Mouse (Mus musculus): Measurements from ENCODE around the gene Gsc2.
A peak's percentile ranks its signal among the peaks of the same experiment; 100 is the strongest.

Gene Gsc2

DNA sequence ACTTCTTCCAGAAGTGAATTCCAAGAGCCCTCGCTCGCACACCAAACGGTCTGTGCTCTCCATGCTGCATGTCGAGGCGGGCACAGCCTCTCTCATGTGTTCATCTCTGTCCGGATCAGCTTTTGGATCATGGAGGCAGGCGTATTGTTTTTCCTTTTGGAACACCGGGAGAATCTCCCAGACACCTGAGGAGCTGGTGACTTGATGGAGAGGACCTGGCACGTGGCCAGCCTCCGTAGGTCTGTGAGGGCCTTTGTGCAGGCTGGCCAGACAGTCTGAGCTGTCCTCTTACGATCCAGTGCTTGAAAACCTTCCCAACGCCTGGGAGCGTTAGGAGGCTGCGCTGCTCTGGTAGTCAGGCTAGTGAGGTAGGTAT is 7.3 kb upstream of the Gsc2 start:
- no peak for DNase-seq

DNA sequence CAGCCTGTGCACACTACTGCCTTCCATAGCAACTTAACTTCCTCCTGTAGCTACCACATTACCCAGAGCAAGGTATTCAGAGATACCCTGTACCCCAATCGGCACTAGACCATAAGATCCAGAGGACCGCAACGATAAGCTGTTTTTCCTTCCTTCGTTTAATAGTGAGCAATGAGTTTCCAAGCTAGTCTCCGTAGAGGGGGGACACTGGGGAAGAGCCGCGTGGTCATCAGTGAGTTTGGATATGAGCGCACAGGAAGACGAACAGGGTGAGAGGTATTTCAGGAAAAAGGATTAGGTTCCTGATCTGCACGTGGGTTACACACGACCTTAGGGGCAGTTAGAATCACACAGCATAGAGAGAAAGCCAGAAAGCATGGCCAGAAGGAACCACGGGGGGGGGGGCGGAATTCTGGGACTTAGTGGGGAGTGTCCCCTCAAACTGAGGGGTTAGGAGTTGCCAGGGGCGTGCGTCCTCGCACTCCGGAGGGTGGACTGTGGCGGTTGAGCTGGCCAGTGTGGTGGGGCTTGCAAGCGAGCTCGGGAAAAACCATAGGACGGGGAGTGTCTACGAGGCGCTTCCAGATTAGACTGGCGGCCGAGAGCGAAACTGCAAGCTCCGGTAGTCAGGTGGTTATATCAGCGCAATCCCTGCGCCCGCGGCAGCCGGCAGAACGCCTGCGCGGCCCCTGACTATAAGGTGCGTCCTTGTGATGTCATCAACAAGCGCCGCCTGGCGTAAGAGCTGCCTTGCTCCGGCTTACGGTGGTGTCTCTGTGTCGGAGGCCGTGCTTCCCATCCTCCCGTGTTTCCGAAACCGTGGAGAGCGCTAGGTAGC is 6.7 kb upstream of the Gsc2 start:
- DNase-seq, result peak; percentile 94 to 95

DNA sequence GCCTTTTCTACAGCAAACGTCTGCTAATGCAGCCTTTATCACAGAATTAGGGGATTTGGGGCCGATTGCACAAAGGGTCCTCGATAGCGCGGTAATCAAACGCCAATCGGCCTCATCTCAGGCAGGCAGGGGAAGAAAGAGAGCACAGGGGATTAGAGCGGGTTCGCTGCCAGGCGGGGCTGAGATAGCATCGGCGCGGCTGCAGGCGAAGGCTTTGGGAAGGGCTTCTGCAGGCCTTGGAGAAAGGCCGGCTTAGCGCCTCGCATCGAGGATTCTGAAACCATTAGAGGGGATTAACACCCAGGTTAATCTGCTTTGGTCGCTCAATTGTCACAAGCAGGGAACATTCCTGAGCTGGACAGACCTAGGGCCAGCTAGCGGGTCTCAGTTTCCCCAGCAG is 5.7 kb upstream of the Gsc2 start:
- no peak for DNase-seq

DNA sequence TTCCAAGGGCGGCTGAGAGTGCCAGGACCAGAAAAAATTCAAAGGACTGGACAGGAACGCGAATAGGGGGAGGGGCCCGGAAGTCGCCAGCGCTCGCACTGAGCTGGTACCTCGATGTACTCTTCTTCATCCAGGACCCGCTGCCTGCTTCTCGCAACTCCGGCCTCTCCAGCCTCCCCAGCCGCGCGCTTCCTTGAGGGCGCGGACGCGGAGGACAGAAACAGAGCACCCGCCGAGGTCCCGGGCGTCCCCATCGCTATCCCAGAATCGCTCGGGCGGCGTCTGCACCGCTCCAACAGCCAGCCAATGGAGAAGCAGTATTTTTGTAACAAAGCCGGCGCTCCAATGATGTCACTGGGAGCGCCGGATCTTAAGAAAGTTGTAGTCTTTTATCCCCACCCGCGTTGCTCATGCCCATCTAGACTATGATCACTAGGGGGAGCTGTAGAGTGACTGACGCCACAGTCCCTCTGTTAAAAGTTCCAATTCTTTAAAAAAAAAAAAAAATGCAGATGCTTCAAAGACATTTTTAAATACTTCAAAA is 3.7 kb downstream of the Gsc2 start, which contains the start of gene Ess2:
Gene Ess2 (minus strand): TSS at position 297 of the 544 bp plus-strand sequence.
- peak; percentile 88 to 90 for DNase-seq

DNA sequence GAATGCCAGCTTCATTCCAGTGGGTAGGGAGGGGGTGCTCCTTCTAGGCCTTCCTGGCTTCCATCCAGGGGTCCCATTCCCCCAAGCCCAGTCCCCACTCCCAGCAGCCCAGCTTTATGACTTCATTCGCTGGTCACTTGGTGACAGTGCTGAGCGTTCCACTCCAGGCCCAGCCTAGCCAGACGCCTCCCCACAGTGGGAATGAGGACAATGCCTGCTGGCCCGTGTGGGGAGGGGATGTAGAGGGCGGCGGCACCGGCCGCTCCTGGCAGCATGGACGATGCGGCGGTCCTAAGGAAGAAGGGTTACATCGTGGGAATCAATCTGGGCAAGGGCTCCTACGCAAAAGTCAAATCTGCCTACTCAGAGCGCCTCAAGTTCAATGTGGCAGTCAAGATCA is 16.4 kb downstream of the Gsc2 start, which contains the start of the genes Dgcr2 and Tssk2:
Gene Dgcr2 (minus strand): TSS at position 101 of the 400 bp plus-strand sequence.
Gene Tssk2 (plus strand): TSS at position 176 of the 400 bp plus-strand sequence.
- no peak for DNase-seq

DNA sequence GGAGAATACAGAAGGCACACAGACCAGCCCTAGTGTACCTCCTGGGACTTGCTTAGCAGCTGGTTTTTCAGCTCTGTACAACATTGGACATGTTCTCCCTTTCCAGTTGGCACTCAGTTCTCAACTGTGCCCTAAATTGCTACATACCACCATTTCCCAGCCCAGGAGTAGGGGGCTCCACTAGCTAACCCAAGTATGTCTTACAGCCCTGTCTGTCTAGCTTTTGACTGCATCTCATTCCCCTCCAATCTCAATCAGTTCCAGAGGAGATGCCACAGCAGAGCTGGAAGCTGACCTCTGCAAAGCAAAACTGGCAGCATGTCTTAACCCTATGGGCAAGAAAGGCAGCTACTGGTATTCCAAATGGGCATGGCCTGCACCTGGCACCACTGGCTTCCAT is 18.8 kb downstream of the Gsc2 start:
- no peak for DNase-seq

DNA sequence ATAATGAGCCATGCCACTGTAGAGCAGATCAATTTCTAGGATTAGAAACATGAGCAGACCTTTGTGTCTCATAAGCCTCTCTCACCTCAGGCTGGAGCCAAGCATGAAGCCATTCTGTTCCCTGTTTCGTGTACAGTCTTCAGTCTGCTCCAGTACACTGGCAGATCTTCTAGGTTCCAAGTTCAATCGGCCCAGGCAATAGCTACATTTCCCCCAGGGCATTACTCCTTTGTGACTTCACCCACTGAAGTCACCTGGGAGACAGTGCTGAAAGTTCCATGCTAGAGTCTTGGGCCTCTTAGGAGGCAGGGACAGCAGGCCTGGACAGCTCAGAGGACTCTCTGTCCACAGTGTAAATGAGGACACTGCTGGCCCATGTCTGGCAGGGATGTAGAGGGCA is 20.9 kb downstream of the Gsc2 start, which contains the start of gene Tssk1:
Gene Tssk1 (plus strand): TSS at position 301 of the 400 bp plus-strand sequence.
- DNase-seq, result no peak

DNA sequence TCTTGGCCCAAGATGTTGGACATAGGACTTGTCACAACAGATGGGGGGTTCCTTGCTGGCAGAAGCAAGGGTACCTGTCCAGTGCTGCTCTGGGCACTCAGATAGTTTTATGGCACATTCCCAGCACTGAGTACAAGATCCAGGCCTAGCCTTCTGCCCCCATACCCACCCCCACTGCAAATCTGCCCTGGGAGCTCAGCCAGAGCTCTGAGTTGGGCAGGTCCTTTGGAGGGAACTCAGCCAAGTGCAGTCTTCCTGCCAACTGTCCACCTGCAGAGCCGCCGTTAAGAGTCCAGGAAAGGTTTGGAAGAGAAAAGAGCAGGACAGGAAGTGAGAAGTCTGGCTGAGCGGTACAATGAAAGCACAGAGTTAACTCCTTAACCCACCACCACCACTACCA is 22.3 kb downstream of the Gsc2 start:
- DNase-seq, result no peak

DNA sequence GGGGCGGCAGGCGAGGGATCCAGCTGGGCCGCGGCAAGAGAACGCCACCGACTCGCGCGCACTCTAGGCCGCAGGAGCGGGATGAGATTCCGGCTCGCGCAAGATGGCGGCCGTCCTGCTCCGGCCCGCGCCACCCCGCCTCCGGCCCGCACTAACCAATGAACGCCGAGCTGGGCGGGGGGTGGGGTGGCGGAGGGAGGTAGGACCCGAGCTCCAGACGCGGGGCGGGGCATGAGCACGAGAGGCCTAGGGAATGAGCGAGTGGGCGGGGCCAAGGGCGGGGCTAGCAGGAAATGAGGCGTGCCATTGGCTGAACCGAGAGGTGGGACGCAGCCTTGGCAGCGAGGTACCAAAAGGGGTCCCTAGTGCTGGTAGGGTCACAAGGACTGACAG is 23.3 kb downstream of the Gsc2 start, which contains the start of gene Gm20518:
Gene Gm20518 (minus strand): TSS at position 105 of the 393 bp plus-strand sequence.
- DNase-seq, result peak; percentile 99 to 100

DNA sequence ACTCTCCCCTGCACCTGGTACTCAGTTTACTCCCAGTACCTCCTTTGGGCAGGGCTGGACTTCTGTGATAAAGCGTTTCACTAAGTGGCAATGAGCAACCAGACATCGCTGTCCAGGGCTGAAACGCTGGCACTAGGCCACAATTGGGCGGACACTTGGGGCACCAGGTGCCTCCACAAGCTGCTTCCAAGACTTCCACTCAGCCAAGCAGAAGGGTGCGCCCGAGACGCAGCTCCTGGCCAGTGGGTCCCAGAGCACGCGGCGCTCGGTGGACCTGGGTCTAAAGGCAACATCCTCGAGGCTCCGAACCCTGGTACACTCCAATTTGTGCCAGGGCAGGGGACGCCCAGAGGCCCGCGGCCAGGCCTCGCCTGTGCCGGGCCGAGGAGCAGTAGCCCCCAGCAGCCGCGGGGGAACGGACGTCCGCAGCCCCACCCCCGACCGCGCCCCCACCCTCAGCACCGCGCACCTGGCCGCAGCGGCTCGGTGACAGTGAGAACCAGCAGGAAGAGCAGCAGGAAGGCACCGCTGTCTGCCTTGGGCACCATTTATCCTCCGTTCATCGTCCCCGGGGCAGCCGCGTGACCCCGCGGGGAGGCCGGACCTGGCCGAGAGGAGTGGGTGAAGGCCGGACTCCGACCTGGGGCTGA is 23.8 kb downstream of the Gsc2 start:
- DNase-seq, result peak; percentile 39 to 45

DNA sequence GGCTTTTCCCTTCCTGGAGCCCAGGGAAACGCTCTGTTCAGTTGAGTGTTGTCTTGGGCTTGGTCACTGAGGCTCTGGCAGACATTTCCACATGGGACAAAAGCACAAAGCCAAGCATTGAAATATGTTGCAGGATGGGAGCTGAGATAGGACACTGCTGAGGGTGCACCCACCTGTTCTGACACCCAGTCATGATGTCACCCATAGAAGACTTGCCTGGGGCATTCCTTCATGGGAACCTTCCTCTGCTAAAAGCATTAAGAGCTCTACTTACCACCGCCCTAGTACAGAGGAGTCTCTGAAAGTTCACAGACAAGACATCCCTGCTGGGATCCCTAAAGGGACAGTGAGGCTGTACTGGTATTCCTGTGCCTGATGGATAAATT is 24.5 kb downstream of the Gsc2 start:
- no peak for DNase-seq

DNA sequence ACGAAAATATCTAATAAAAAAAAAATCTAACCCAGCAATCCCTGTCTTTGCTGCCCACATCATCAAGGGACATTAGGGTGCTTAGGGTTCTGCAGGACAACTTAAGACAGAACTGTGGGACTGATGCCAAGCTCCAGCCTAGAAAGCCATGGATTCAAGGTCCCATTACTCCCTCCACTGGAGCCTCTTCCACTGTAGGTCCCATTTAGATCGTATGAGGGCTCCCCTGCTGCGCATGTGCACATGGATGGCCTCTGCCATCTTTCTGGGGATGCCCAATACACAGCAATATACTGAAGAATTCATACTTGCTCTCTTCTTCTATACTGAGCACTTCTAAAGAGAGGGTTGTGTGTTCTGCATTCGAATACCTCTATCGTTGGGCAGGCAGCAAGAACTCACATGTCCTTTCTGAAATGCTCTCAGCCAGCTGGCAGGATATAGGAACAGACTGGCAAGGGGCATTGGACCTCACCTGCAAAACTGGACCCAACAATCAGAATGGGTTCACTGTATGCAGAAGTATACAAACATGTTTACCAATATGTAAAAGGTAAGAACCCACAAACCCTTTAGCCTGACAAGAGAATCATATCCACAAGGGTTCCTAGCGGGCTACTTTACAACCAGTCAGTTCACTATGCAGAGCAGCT is 25.0 kb downstream of the Gsc2 start:
- DNase-seq, result no peak

DNA sequence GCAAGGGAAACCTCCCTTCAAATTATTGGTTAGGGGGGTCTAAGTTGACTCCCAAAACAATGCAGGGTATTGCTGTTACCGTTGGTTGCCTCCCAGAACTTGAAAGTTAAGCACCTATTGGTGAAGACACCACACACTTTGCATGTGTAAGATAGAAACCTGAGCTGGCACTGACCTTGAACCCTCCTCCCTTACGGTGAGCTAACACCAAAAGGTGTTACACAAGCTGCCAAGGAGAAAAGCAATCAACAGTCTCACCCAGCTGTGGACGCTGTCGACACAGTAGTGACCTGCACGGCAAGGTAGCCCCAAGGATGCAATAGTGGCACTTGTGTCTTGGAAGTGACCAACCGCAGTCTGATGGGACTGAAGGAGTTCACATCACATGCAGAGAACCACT is 30.7 kb downstream of the Gsc2 start:
- DNase-seq, result no peak

DNA sequence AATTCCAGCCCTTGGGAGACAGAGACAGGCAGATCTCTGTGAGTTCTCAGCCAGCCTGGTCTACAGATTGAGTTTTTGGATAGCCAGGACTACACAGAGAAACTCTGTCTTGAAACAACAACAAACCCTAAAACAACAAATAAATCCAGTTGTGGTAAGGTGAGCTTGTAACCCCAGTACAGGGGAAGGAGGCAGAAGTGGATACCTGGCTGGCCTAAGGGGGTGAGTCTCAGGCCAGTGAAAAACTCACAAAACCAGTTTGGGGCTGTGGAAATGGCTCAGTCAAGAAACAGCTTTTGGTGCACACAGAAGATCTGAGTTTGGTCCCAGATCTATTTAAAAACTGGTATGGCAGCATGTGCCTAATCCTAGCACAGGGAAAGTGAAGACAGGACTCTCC is 32.7 kb downstream of the Gsc2 start:
- no peak for DNase-seq

DNA sequence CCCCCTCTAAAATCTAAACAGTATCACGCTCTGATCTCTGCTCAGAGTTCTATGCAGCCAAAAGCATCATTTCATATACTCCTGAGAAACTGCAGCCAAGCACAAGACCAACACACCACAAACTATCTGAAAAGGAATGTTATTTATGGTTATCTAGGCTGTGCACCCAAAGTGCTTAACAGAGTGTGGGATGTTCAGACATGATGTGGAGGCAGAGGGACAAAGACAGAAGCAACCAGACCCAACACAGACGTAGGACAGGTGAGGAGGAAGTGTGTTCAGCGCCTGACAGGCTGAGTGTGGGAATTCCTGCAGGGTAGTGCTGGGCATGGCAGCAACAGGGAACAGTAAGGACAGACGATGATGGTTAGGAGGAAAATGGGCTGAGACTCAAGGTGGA is 35.3 kb downstream of the Gsc2 start:
- DNase-seq, result no peak

DNA sequence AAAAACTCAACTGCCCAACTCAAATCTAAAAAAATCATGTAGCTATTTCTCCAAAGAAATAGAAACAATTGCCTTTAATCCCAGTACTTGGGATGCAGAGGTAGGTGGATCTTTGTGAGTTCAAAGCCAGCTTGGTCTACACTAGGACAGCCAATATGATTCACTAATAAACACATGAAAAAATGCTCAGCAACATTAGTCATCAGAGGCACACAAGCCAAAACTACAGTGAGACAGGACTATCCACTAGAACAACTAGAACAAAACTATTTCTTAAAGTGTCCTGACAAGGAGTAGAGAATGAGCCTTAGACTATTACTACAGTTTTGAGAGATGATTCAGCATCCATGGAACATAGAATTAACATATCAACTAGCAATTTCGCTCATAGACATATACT is 38.8 kb downstream of the Gsc2 start:
- DNase-seq, result no peak

DNA sequence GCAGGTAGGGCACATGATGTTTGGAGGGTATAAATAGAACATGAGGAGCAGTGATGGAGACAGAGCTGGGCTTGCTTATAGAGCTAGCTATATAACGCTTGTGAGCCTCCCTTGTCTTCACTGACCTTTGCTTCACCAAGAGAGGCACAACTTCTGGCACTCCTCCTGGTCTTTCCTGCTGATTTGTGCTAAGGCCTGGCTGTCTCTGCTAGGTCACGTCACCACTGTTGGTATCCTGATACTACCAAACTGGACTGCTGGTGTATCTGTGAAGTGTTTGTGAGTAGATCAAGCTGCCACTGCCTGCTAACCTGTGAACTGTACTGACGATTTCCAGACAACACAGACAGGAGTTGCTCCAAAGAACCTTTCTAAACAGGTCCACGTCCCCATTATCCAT is 39.7 kb downstream of the Gsc2 start:
- DNase-seq, result no peak

DNA sequence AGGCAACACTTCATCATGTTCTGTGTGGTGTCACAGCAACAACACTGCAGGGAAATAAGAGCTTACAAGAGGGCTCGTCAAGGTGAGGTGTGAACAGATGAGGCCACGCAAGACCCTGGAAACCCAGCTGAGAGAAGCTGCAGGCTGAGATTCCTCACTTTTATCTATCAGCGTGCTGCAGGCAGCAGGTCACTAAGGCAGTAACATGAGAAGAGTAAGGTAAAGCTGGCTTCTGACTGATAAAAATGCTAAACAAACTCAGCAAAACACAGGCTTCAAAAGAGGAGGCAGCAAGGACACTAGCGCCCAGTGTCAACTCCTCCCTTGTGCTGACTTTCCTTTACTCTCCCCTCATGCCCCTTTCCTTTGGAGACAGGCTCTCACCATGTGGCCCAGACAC is 41.9 kb downstream of the Gsc2 start:
- DNase-seq, result no peak

DNA sequence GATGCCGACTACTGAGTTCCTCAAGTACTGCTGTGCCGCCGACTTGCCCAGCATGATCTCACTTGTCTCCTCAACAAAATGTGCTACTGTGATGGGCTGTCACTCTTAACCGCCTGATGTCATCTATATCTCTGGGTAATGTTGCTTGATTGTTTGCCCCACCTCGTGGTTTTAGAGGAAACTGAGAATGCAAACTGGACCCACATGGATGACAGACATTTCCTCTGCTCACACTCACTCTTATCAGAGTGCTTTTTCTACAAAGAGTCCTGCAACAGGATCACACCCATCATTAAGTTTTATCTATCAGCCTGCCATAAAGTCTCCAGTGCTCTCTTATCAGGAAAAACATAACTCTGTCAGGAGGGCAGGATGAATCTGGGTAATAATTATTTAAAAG is 43.6 kb downstream of the Gsc2 start:
- no peak for DNase-seq

DNA sequence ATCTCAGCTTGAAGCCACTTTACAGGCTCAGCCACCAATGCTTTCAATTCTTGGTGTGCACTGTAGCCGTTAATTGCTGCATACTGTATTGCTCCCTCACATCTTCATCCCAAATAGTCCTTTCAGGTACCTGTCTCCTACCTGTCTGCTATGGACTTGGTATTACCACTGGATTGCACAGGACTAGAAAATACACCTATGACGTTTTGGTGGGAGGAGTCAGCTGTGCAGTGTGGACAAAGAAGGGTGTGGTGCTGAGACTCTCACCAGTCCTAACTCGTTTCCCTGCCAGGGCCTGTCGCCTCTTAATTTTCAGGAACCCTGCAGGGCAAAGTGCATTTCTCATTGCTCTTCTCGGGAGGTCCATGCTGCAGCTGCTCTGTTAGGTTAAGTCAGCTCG is 49.1 kb downstream of the Gsc2 start:
- no peak for DNase-seq

DNA sequence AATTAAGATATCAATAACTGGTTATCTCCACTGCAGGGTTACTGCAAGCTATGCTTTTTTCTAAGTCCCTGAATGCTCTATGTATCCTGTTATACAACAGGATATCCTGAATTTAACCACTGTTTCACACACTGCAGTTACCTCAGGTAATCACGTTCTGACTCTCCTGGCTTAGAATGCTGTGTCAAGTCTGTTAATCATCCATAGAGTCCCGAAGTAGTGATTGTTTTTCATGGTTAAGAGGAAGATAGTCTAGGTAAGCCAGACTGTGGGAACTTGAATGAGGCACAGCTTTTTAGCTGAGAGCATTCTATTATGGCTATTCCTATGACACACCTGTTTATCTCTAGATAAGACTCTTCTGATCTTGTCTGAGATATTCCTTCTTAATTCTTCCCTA is 49.6 kb downstream of the Gsc2 start:
- no peak for DNase-seq
